In the genomic region with DNA sequence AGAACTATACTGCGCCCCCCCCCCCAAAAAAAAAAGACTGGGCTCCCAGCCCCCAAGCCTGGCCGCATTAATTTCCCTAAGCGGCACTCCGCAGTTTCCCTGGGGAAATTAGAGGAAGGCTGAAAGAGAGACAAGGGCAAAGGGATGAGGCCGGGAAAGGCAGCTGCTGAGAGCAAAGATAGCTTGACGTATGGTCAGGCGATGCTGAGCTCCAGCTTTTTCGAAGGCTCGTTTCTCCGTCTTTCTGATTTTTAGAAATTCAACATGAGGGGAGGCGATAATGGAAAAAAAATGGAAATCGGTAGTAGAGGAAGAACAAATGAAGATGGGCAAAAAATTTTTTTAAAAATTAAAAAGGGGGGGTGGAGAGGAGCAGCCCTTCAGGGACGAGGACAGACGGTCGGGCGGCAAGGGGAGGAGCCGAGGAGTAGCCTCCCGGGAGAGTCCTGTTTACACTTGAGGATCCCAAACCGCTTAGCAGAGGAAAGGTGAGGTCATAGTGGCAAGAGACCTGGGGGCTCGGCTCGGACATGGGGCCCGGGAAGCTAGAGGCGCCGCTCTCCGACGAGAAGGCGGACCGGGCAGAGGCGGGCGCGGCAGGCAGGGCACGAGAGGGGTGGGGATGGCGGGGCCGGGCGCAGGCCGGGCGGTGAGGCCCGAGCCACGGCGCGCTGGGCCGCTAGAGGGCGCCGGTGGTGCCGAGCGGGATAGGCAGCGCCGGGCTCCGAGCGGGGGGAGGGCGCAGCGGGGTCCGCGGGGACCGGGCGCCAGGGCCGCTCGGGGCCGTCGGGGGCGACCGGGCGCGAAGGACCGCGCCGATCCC, we compare ENCODE assay signal across 8 mouse cellular contexts. TPM values are rescaled to one million over a fixed set of nuclear protein-coding genes. Genes with fewer than 3 reads are reported as not detected.
DNase-seq lines count a peak whose midpoint lies in the region; ATAC-seq lines count a peak whose summit lies in the region.

No protein-coding gene starts in this region.

- H3K4me2 ChIP-seq in hindbrain, embryonic 14.5 days (replicated peaks), result peak overlapping the region; percentile 100

- H3K4me1 ChIP-seq in hindbrain, embryonic 14.5 days (replicated peaks; ENCODE audit: control insufficient read depth, insufficient read depth, low read length), result peaks cover 53% of the 10 kb centered on the region

- H3K9ac ChIP-seq in hindbrain, embryonic 14.5 days, result peak overlapping the region; percentile 100

- WGBS in hindbrain, embryonic 14.5 days, result 0% methylated on average over 54 of the region's 67 CpGs

- peak overlapping the region; percentile 96 for H3K4me3 ChIP-seq in hindbrain, embryonic 14.5 days (replicated peaks; ENCODE audit: low read length)

- peak overlapping the region; percentile 100 for H3K27ac ChIP-seq in hindbrain, embryonic 14.5 days

- no peaks in the 10 kb centered on the region for H3K9me3 ChIP-seq in hindbrain, embryonic 14.5 days (ENCODE audit: control insufficient read depth, low read length)

- H3K36me3 ChIP-seq in hindbrain, embryonic 14.5 days (replicated peaks; ENCODE audit: control insufficient read depth, insufficient read depth), result peaks cover 28% of the 10 kb centered on the region

- H3K27me3 ChIP-seq in hindbrain, embryonic 14.5 days (ENCODE audit: control insufficient read depth, insufficient read depth, low read length), result no peaks in the 10 kb centered on the region

- peak; percentile 49 for ATAC-seq in hindbrain, embryonic 14.5 days (ENCODE audit: low FRiP score)

- DNase-seq in ZHBTc4 (ENCODE audit: low read depth, low spot score), result peak; percentile 86
- peak; percentile 93 to 98 for DNase-seq in cerebellum, postnatal 4 days (ENCODE audit: low spot score in 2 of 2)
- peak; percentile 86 to 87 for DNase-seq in frontal cortex, postnatal 36 days (ENCODE audit: low spot score in 2 of 2)
- DNase-seq in hindbrain, embryonic 14.5 days (ENCODE audit: low spot score), result peak; percentile 90
- DNase-seq in left cerebral cortex, adult 18-20 months (ENCODE audit: low spot score in 2 of 2), result peak; percentile 90 to 91
- peak; percentile 94 to 95 for DNase-seq in lung, postnatal 4 days
- peak; percentile 89 for DNase-seq in retina, postnatal 1 day
- DNase-seq in urinary bladder, adult 18-20 months (ENCODE audit: low spot score in 2 of 2), result peak; percentile 84 to 88

RNA-seq across cellular contexts. Expression of gene Ptms, which starts 3.0 kb away (rescaled TPM):
- polyA plus RNA-seq in hindbrain, embryonic 14.5 days (2014; fragmentation: Nextera tagmentation; extraction: Ambion mirVana), result 674 and 707 TPM in 2 replicates
- 100 to 1,000 TPM; 895 to 902 TPM for total RNA-seq in left cerebral cortex, adult 18-20 months (2021)

RNA-seq across cellular contexts. Expression of gene Lag3, which starts 5.4 kb away (rescaled TPM):
- polyA plus RNA-seq in hindbrain, embryonic 14.5 days (2014; fragmentation: Nextera tagmentation; extraction: Ambion mirVana), result 2.1 and 2.8 TPM in 2 replicates
- total RNA-seq in left cerebral cortex, adult 18-20 months (2021), result 1 to 10 TPM; 2.6 to 3.2 TPM

RNA-seq across cellular contexts. Expression of gene Mlf2, which starts 14.3 kb away (rescaled TPM):
- polyA plus RNA-seq in hindbrain, embryonic 14.5 days (2014; fragmentation: Nextera tagmentation; extraction: Ambion mirVana), result 577 and 614 TPM in 2 replicates
- 100 to 1,000 TPM; 626 to 639 TPM for total RNA-seq in left cerebral cortex, adult 18-20 months (2021)

RNA-seq across cellular contexts. Expression of gene Cd4, which starts 28.9 kb away (rescaled TPM):
- polyA plus RNA-seq in hindbrain, embryonic 14.5 days (2014; fragmentation: Nextera tagmentation; extraction: Ambion mirVana), result 0.27 and 0.35 TPM in 2 replicates
- total RNA-seq in left cerebral cortex, adult 18-20 months (2021), result 1 to 10 TPM; 4.2 to 8.6 TPM

RNA-seq across cellular contexts. Expression of gene Cops7a, which starts 48.4 kb away (rescaled TPM):
- 92.4 and 93.1 TPM in 2 replicates for polyA plus RNA-seq in hindbrain, embryonic 14.5 days (2014; fragmentation: Nextera tagmentation; extraction: Ambion mirVana)
- 100 to 1,000 TPM; 168 TPM for total RNA-seq in left cerebral cortex, adult 18-20 months (2021)

Comparison
In these comparisons a context has a peak if more than half of its experiments do, and no peak if none do; other contexts are left out.
1. Peak in every context shown above with its lines: DNase-seq, ATAC-seq, H3K4me3 ChIP-seq and H3K27ac ChIP-seq.